Mouse (Mus musculus) lung, embryonic 14.5 days (tissue): Measurements from ENCODE around the gene Lyar. TPM values are rescaled to one million over a fixed set of nuclear protein-coding genes. Genes with fewer than 3 reads are reported as not detected.
A peak's percentile ranks its signal among the peaks of the same experiment; 100 is the strongest.

Source experiments
- ATAC-seq: fragments of 200-750 bp; cut with Nextera tagmentation; 2 replicates; pipeline ENCODE4 v1.8.0; 2017; ENCODE audit warnings: mild to moderate bottlenecking, moderate TSS enrichment, moderate library complexity; ENCODE audit not compliant: insufficient read depth
- DNase-seq: peaks from one replicate; pipeline ENCODE4 v3.0.0-alpha.2; 2015
- H3K27ac ChIP-seq: fragments of 300-500 bp; sonication (generic); 2 replicates; pipeline ENCODE4 v1.5.1; 2014; ENCODE audit warnings: low read depth, mild to moderate bottlenecking, moderate library complexity
- H3K27me3 ChIP-seq: fragments of 300-500 bp; sonication (generic); 2 replicates; pipeline ENCODE4 v1.6.1; 2014; ENCODE audit warnings: low read length, control low read depth; ENCODE audit not compliant: insufficient read depth
- H3K36me3 ChIP-seq: fragments of 300-500 bp; sonication (generic); 2 replicates; pipeline ENCODE4 v1.6.1; 2014; ENCODE audit warnings: control low read depth; ENCODE audit not compliant: insufficient read depth
- H3K4me1 ChIP-seq: fragments of 300-500 bp; sonication (generic); 2 replicates; pipeline ENCODE4 v1.6.1; 2014; ENCODE audit warnings: antibody characterized with exemption, control low read depth; ENCODE audit not compliant: insufficient read depth
- H3K4me2 ChIP-seq: fragments of 300-500 bp; sonication (generic); 2 replicates; pipeline ENCODE4 v1.6.1; 2014; ENCODE audit warnings: mild to moderate bottlenecking
- H3K4me3 ChIP-seq: fragments of 300-500 bp; sonication (generic); 2 replicates; pipeline ENCODE4 v1.5.1; 2014; ENCODE audit warnings: low read depth, low read length
- H3K9ac ChIP-seq: fragments of 300-500 bp; sonication (generic); 2 replicates; pipeline ENCODE4 v1.6.1; 2014
- H3K9me3 ChIP-seq: fragments of 300-500 bp; sonication (generic); 2 replicates; pipeline ENCODE4 v1.6.1; 2016; ENCODE audit warnings: low read depth, low read length, control low read depth
- CTCF ChIP-seq: IDR thresholded peaks from 2 replicates; pipeline ENCODE4 v1.5.1; 2016; ENCODE audit warnings: antibody characterized with exemption, low read depth
- WGBS: fragments of 180-500 bp; shearing (Covaris S2); extraction: QIAGEN DNeasy Blood & Tissue Kit; methylation state at CpG from one replicate; pipeline ENCODE4 v1.1.7; 2014; 5-methylcytosine and 5-hydroxymethylcytosine counted together
- polyA plus RNA-seq: library from polyadenylated mRNA; unstranded; fragments of >200 nt; fragmentation: Nextera tagmentation; extraction: Ambion mirVana; gene quantifications from 2 replicates; pipeline ENCODE4 v1.2.1, GENCODE M21; 2014

Gene Lyar
- polyA plus RNA-seq, 1 experiment from 2014 or later: 112 TPM

DNA sequence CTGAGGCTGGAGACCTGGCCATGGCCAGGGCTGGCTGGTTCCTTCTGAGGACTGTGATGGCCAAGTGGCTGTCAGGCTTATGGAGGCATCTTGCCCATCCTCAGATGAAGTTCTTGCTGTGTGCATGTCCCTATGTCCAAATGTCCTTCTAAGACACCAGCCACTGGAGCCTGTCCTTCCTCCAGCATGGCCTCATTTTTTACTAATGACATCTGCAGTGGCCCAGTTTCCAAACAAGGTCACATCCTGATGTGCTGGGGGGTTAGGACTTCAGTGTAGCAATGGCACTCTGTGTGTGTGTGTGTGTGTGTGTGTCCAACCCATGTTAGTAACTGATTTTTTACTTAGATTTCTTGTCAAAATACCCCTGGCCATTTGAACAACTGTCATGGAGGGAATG is 24.3 kb upstream of the Lyar start:
- no peaks in the 10 kb centered on the region for H3K27me3 ChIP-seq
- peaks cover 15% of the 10 kb centered on the region for H3K36me3 ChIP-seq
- H3K9me3 ChIP-seq: no peaks in the 10 kb centered on the region
- no peak overlapping the region for H3K4me2 ChIP-seq
- TF ChIP-seq CTCF: no peak
- no peak overlapping the region for H3K4me3 ChIP-seq
- ATAC-seq (no peak), DNase-seq (no peak)
- no peak overlapping the region for H3K27ac ChIP-seq
- H3K4me1 ChIP-seq: no peaks in the 10 kb centered on the region
- H3K9ac ChIP-seq: no peak overlapping the region

DNA sequence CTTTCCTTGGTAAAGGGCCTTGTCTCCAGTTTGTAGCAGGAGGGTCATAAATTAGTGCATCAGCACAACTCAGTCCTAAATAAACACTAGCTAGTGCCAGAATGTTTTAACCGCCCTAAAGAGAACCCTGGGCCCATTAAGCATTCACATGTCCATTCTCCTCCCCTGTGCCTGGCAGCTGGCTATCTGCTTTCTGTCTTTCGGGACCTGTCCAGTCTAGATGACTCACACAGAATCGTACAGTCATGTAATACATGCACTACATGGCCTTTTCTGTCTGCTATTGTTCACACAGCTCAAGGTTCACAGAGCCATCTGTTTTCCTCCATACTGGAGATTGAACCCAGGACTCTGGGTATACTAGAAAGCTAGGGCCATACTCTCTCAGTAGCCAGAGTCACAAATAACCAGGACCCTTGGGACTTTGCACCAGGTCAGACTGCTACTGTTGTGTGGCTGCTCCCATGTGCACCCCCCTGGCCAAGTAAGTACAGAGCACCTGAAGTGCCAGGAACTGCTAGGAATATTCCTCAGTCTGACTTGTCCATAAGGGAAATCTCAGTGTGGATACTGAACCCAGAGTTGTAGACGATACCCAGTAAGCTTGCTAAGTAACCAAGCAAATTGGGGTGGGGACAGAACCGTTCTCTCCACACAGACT is 23.3 kb upstream of the Lyar start:
- H3K4me3 ChIP-seq: no peak overlapping the region
- H3K27me3 ChIP-seq: no peaks in the 10 kb centered on the region
- no peak overlapping the region for H3K27ac ChIP-seq
- H3K36me3 ChIP-seq: peaks cover 25% of the 10 kb centered on the region
- no peak for TF ChIP-seq CTCF
- H3K4me2 ChIP-seq: no peak overlapping the region
- no peaks in the 10 kb centered on the region for H3K4me1 ChIP-seq
- DNase-seq (no peak), ATAC-seq (peak; percentile 7; the same call in 1 of the 2 replicates)
- WGBS: 72% methylated on average over 5 of the region's 5 CpGs
- no peak overlapping the region; the same call in 1 of the 2 replicates for H3K9ac ChIP-seq
- no peaks in the 10 kb centered on the region for H3K9me3 ChIP-seq

DNA sequence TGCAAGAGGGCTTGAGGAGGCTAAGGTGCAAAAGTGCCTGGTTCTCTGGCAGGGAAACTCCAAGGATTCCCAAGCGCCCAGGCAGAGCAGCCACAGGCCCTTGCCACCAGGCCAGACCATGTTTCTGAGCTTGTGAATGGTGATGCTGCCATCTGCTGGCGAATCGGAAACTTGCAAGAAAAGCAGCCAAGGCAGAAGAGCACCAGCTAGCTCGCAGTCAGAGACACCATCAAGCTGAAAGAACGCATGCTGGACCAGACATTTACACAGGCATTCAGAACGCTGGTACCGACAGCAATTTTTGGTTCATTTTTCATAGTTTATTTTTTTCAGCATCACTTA is 22.8 kb upstream of the Lyar start:
- TF ChIP-seq CTCF: peak; percentile 93
- H3K27me3 ChIP-seq: no peaks in the 10 kb centered on the region
- ATAC-seq: peak; percentile 74; the same call in 1 of the 2 replicates
- no peak overlapping the region for H3K9ac ChIP-seq
- WGBS: 15% methylated on average over 7 of the region's 7 CpGs
- H3K9me3 ChIP-seq: no peaks in the 10 kb centered on the region
- peak; percentile 93 for DNase-seq
- H3K27ac ChIP-seq: no peak overlapping the region
- H3K4me1 ChIP-seq: no peaks in the 10 kb centered on the region
- no peak overlapping the region for H3K4me2 ChIP-seq
- peaks cover 30% of the 10 kb centered on the region for H3K36me3 ChIP-seq
- no peak overlapping the region for H3K4me3 ChIP-seq

DNA sequence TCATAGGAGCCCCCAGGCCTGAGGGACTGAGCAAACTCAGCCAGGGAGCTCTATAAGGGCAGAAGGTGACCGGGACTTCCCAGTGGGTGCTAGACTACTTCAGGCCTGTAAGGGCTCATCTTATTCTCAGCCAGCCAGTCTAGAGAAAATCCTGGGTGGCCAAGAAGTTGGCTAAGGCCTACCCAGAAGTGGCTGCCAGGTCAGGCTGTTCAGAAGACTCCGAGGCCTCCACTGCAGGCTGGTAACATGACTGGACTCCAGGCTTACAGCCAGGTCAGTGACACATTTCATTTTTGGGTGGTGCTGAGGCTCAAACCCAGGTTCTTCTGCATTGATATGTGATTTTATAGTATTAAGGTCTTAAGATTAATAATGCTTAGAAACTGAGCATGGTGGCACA is 20.6 kb upstream of the Lyar start:
- Histone ChIP-seq H3K9me3 (no peaks in the 10 kb centered on the region), H3K36me3 (peaks cover 50% of the 10 kb centered on the region), H3K4me1 (no peaks in the 10 kb centered on the region), H3K4me2 (no peak overlapping the region), H3K9ac (no peak overlapping the region), H3K27me3 (no peaks in the 10 kb centered on the region), H3K4me3 (no peak overlapping the region), H3K27ac (no peak overlapping the region)
- 89% methylated on average over 2 of the region's 2 CpGs for WGBS
- DNase-seq: no peak
- no peak for TF ChIP-seq CTCF
- ATAC-seq: no peak

DNA sequence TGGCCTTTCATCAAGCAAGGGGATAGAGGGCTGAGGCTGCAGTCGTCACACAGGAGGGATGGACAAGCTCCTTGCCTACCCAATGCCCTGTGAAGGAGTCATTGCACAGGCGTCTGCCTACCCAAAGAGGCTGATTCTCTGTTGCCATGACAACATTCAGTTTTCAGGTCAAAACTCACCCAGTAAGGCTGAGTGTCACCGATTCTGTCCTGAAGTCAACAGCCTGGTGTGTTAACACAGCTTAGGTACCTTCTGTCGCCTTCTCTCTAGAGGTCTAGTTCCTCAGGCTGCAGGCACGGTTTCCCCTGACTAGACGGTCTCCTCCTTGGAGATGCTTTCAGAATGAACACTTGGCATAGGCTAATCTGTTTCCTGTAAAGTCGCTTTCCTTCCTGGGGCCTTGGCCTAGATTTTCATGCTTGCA is 15.0 kb upstream of the Lyar start:
- no peak overlapping the region for H3K4me2 ChIP-seq
- no peaks in the 10 kb centered on the region for H3K9me3 ChIP-seq
- H3K27ac ChIP-seq: no peak overlapping the region
- no peaks in the 10 kb centered on the region for H3K4me1 ChIP-seq
- ATAC-seq (no peak), DNase-seq (no peak)
- TF ChIP-seq CTCF: no peak
- 84% methylated on average over 7 of the region's 7 CpGs for WGBS
- H3K27me3 ChIP-seq: no peaks in the 10 kb centered on the region
- no peak overlapping the region for H3K9ac ChIP-seq
- H3K36me3 ChIP-seq: peaks cover 57% of the 10 kb centered on the region
- no peak overlapping the region for H3K4me3 ChIP-seq

DNA sequence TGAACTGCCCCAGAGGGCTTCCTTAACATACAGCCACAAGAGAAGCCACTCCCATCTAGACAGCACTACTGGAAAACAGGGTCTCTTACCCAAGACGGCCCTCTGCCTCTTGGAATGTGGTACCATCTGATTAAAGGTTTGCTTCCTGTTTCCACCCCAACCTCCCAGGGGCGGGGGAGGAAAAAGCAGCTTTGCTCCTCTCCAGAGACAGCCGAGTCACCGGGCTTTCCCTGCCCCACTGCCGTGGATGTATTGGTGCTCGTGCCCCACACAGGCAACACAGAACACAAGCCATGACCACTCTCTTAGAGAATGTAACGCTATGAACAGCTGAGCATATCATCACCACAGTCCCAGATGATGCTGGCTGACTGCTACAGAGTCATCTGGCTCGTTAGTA is 11.3 kb upstream of the Lyar start:
- WGBS: 65% methylated on average over 8 of the region's 8 CpGs
- H3K4me2 ChIP-seq: no peak overlapping the region
- H3K4me1 ChIP-seq: no peaks in the 10 kb centered on the region
- no peak overlapping the region for H3K9ac ChIP-seq
- H3K36me3 ChIP-seq: peaks cover 58% of the 10 kb centered on the region
- no peak for TF ChIP-seq CTCF
- no peaks in the 10 kb centered on the region for H3K27me3 ChIP-seq
- no peak overlapping the region for H3K4me3 ChIP-seq
- no peak overlapping the region for H3K27ac ChIP-seq
- H3K9me3 ChIP-seq: no peaks in the 10 kb centered on the region
- ATAC-seq (no peak), DNase-seq (no peak)

DNA sequence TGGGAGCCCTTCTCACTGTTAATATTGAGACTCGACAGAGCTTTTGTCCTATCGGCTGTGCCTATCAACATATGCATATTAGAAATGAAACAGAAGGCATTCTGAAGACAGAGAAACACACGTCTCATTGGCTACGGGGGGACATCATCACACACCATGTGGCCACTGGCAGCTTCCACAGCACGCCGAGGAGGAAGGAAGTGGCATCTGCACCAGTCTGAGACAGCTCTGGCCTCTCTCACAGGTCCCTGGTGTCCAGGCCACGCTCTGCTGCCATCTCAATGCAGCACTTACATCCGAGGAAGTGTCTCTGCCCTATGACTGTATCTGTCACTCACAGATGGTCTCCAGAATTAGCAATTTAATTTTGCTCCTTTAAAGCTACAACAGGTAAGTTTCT is 8.6 kb upstream of the Lyar start:
- WGBS: 86% methylated on average over 8 of the region's 8 CpGs
- Histone ChIP-seq H3K36me3 (peaks cover 58% of the 10 kb centered on the region), H3K9me3 (no peaks in the 10 kb centered on the region), H3K4me1 (no peaks in the 10 kb centered on the region), H3K4me2 (no peak overlapping the region), H3K27ac (no peak overlapping the region), H3K4me3 (no peak overlapping the region), H3K27me3 (no peaks in the 10 kb centered on the region), H3K9ac (no peak overlapping the region)
- no peak for TF ChIP-seq CTCF
- DNase-seq: no peak
- ATAC-seq: no peak

DNA sequence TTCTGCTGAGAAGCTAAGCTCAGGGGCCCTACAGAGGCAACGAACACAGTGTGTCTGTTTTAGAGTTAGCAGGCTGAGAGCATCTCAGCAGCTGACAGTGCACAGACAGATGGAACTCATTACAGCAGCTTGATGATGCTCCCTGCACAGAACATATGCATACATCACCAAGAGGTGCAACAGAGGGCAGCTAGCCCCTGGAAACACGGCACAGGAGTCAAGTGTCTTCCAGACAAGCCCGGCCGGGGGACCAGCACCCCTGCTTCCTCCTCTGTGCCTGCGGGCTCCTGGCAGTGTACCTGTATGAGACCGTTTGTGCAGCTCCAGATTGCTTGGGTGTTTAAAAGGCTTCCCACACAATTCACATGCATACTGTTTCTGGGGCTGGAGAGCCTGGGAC is 7.3 kb upstream of the Lyar start:
- TF ChIP-seq CTCF: no peak
- no peaks in the 10 kb centered on the region for H3K9me3 ChIP-seq
- 80% methylated on average over 6 of the region's 6 CpGs for WGBS
- DNase-seq (no peak), ATAC-seq (no peak)
- H3K9ac ChIP-seq: no peak overlapping the region
- H3K4me2 ChIP-seq: no peak overlapping the region
- H3K4me1 ChIP-seq: no peaks in the 10 kb centered on the region
- no peak overlapping the region for H3K27ac ChIP-seq
- H3K27me3 ChIP-seq: no peaks in the 10 kb centered on the region
- H3K4me3 ChIP-seq: no peak overlapping the region
- H3K36me3 ChIP-seq: peaks cover 58% of the 10 kb centered on the region
